Mouse (Mus musculus): ENCODE measurements at regions not wholly inside any gene's neighbourhood (a gene's known extent, or its start where the extent isn't known, plus 50 kb on each side); places are given as distances from the start of the nearest gene placed in this dataset.

GRCm38 (mm10) chr13:69971281-69972057, 169.3 kb downstream of the Med10 start:
- TF ChIP-seq CTCF (IDR thresholded peaks at IDR 0.05; ENCODE audit: low read depth, low read length) (no peak), POLR2A (IDR thresholded peaks at IDR 0.05; ENCODE audit: extremely low read depth, insufficient read depth, low read length) (no peak)

All from liver, adult 2 months (tissue).